Mouse (Mus musculus): ENCODE measurements at regions not wholly inside any gene's neighbourhood (a gene's known extent, or its start where the extent isn't known, plus 50 kb on each side); places are given as distances from the start of the nearest gene placed in this dataset.

GRCm38 (mm10) chrX:58686119-58686518, 223.0 kb upstream of the 4930550L24Rik start:
- intact Hi-C loops (cut with DNase I): no loop called here
- DNase-seq: no peak

GRCm38 (mm10) chrX:58688964-58689363, 220.2 kb upstream of the 4930550L24Rik start:
- peak; percentile 29 for DNase-seq
- intact Hi-C loops (cut with DNase I): no loop called here

- peak; percentile 0 for DNase-seq
- intact Hi-C loops (cut with DNase I): no loop called here
Observed at GRCm38 (mm10) chrX:58702152-58702741, 206.9 kb upstream of the 4930550L24Rik start.
